Mouse (Mus musculus) hindbrain, embryonic 12.5 days (tissue): ENCODE measurements at regions not wholly inside any gene's neighbourhood (a gene's known extent, or its start where the extent isn't known, plus 50 kb on each side); places are given as distances from the start of the nearest gene placed in this dataset.

ENCODE experiments used
- ATAC-seq: fragments of 200-750 bp; cut with Nextera tagmentation; 2 replicates; pipeline ENCODE4 v1.8.0; 2017; ENCODE audit warnings: moderate TSS enrichment; ENCODE audit not compliant: low FRiP score
- H3K27ac ChIP-seq: fragments of 300-500 bp; sonication (generic); 2 replicates; pipeline ENCODE4 v1.5.1; 2016; ENCODE audit warnings: mild to moderate bottlenecking
- H3K27me3 ChIP-seq: fragments of 300-500 bp; sonication (generic); 2 replicates; pipeline ENCODE4 v1.6.1; 2016; ENCODE audit warnings: mild to moderate bottlenecking
- H3K36me3 ChIP-seq: fragments of 300-500 bp; sonication (generic); 2 replicates; pipeline ENCODE4 v1.6.1; 2016; ENCODE audit warnings: mild to moderate bottlenecking
- H3K4me1 ChIP-seq: fragments of 300-500 bp; sonication (generic); 2 replicates; pipeline ENCODE4 v1.6.1; 2016
- H3K4me2 ChIP-seq: fragments of 300-500 bp; sonication (generic); replicated peaks from 2 replicates; pipeline ENCODE4 v1.6.1; 2016; ENCODE audit warnings: mild to moderate bottlenecking
- H3K4me3 ChIP-seq: fragments of 300-500 bp; sonication (generic); 2 replicates; pipeline ENCODE4 v1.5.1; 2016; ENCODE audit warnings: mild to moderate bottlenecking
- H3K9ac ChIP-seq: fragments of 300-500 bp; sonication (generic); 2 replicates; pipeline ENCODE4 v1.6.1; 2016; ENCODE audit warnings: mild to moderate bottlenecking, moderate library complexity
- H3K9me3 ChIP-seq: fragments of 300-500 bp; sonication (generic); replicated peaks from 2 replicates; pipeline ENCODE4 v1.6.1; 2016; ENCODE audit warnings: mild to moderate bottlenecking
- WGBS: fragments of 180-500 bp; shearing (Covaris S2); methylation state at CpG from one replicate; pipeline ENCODE4 v1.1.7; 2016; 5-methylcytosine and 5-hydroxymethylcytosine counted together

DNA sequence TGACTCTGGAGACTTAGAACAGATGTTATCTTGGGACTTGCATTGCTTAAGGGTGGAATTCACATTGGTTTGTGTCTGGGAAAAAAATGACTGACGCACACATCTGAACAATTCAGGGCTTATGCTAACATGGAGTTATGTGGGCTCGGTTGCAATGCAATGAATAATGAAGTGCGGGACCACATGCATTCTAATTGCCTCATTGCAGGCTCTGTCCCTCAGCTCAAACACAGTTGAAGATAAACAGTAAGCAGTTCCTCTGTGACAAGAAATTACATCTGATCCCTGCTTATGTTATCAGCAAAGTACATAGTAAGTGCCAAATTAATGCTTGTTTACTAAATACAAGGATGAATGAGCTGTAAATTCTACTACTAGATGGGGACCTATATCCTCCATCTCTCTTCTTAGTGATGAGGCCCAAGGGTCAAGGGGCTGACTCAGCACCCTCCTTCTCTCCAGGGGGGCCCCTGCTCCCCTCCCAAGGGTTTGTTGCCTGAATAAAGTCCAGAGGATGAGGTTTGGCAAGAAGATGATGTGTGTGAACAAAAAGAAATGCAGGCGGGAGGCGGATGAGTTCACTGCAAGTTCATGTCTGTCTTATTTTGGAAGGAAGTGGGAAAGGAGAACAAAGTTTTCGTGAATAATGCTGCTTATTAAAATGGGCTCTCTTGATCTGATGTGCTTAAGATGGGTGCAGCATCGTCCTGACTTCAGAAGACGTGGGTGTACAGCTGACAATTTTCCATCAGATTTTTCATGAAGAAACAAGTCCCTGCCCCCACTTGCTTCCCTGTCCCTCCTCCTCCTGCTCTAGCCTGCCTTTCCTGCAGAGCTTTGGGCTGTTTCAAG, 533.1 kb downstream of the Shisa9 start:
- Histone ChIP-seq H3K27me3 (no peaks in the 10 kb centered on the region), H3K4me2 (no peak overlapping the region), H3K4me1 (no peaks in the 10 kb centered on the region), H3K27ac (no peak overlapping the region), H3K4me3 (no peak overlapping the region), H3K36me3 (no peaks in the 10 kb centered on the region), H3K9ac (no peak overlapping the region), H3K9me3 (no peaks in the 10 kb centered on the region)
- 82% methylated on average over 8 of the region's 8 CpGs for WGBS
- no peak for ATAC-seq

GRCm38 (mm10) chr16:12518264-12518663, 534.4 kb downstream of the Shisa9 start:
- no peaks in the 10 kb centered on the region for H3K27me3 ChIP-seq
- H3K27ac ChIP-seq: no peak overlapping the region
- H3K9ac ChIP-seq: no peak overlapping the region
- no peaks in the 10 kb centered on the region for H3K9me3 ChIP-seq
- WGBS: 90% methylated on average over 7 of the region's 7 CpGs
- H3K4me3 ChIP-seq: no peak overlapping the region
- no peak for ATAC-seq
- H3K4me2 ChIP-seq: no peak overlapping the region
- no peaks in the 10 kb centered on the region for H3K4me1 ChIP-seq
- no peaks in the 10 kb centered on the region for H3K36me3 ChIP-seq

GRCm38 (mm10) chr16:12521711-12522476, 538.0 kb downstream of the Shisa9 start:
- ATAC-seq: no peak
- H3K9ac ChIP-seq: no peak overlapping the region
- no peak overlapping the region for H3K27ac ChIP-seq
- H3K4me2 ChIP-seq: no peak overlapping the region
- no peaks in the 10 kb centered on the region for H3K9me3 ChIP-seq
- no peak overlapping the region for H3K4me3 ChIP-seq
- H3K27me3 ChIP-seq: no peaks in the 10 kb centered on the region
- H3K36me3 ChIP-seq: no peaks in the 10 kb centered on the region
- 87% methylated on average over 3 of the region's 3 CpGs for WGBS
- H3K4me1 ChIP-seq: no peaks in the 10 kb centered on the region

GRCm38 (mm10) chr16:12548462-12548861, 561.0 kb upstream of the Ercc4 start:
- H3K4me1 ChIP-seq: no peaks in the 10 kb centered on the region

GRCm38 (mm10) chr16:12588889-12589288, 520.6 kb upstream of the Ercc4 start:
- Histone ChIP-seq H3K9me3 (no peaks in the 10 kb centered on the region), H3K4me2 (no peak overlapping the region), H3K27ac (no peak overlapping the region), H3K36me3 (no peaks in the 10 kb centered on the region), H3K9ac (no peak overlapping the region), H3K27me3 (no peaks in the 10 kb centered on the region), H3K4me3 (no peak overlapping the region), H3K4me1 (no peaks in the 10 kb centered on the region)
- ATAC-seq: no peak

More at GRCm38 (mm10) chr16:12548462-12548861, 561.0 kb upstream of the Ercc4 start:
- H3K9ac ChIP-seq: no peak overlapping the region
- no peak overlapping the region for H3K27ac ChIP-seq
- H3K36me3 ChIP-seq: no peaks in the 10 kb centered on the region
- H3K4me2 ChIP-seq: no peak overlapping the region
- no peak for ATAC-seq
- no peak overlapping the region for H3K4me3 ChIP-seq
- H3K9me3 ChIP-seq: no peaks in the 10 kb centered on the region; the same call in 1 of the 2 replicates
- no peaks in the 10 kb centered on the region for H3K27me3 ChIP-seq

DNA sequence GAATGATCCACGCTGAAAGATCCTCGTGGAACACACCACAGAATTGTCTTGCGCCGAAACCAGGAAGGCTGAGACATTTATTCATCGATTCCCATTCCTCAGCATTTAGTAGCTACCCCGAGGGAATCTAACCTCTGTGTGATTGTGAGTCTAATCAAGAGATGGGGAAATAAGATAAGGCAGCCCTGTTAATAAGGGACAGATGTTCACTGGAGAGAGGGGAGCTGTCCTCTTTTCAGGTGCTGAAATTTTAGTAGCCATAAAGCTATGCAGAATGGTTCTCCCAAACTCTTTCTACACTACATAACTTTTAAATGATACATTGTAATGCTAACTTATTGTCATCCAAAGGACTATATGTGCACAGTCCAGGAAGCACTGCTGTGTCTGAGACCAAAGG, 501.2 kb upstream of the Ercc4 start:
- no peak overlapping the region for H3K4me3 ChIP-seq
- H3K27ac ChIP-seq: no peak overlapping the region
- H3K4me2 ChIP-seq: no peak overlapping the region
- H3K4me1 ChIP-seq: no peaks in the 10 kb centered on the region
- WGBS: 66% methylated on average over 6 of the region's 6 CpGs
- ATAC-seq: no peak
- H3K27me3 ChIP-seq: no peaks in the 10 kb centered on the region
- no peak overlapping the region for H3K9ac ChIP-seq
- H3K9me3 ChIP-seq: no peaks in the 10 kb centered on the region
- no peaks in the 10 kb centered on the region for H3K36me3 ChIP-seq

DNA sequence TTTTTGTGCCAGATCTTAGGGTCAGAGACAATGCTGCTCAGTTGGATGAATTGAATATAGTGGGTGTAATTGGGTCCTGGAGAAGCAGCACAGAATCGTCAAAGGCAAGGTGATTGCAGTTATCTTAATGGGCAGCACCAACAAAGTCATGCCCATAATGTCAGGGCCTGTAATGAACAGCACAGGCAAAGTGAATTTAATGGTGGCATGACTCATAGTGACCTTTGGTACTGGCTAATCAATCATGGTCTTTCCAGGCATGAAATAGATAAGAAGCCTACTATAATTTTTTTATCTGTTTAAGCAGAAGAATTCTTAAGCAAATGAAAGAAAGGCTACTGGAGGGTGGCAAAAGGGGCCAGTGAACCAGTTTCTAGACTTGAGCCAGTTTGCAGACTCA, 498.4 kb upstream of the Ercc4 start:
- H3K4me1 ChIP-seq: no peaks in the 10 kb centered on the region
- 77% methylated on average over 1 of the region's 1 CpGs for WGBS
- no peaks in the 10 kb centered on the region for H3K9me3 ChIP-seq
- H3K4me2 ChIP-seq: no peak overlapping the region
- ATAC-seq: no peak
- H3K36me3 ChIP-seq: no peaks in the 10 kb centered on the region
- H3K27ac ChIP-seq: no peak overlapping the region
- no peak overlapping the region for H3K4me3 ChIP-seq
- no peak overlapping the region for H3K9ac ChIP-seq
- no peaks in the 10 kb centered on the region for H3K27me3 ChIP-seq

DNA sequence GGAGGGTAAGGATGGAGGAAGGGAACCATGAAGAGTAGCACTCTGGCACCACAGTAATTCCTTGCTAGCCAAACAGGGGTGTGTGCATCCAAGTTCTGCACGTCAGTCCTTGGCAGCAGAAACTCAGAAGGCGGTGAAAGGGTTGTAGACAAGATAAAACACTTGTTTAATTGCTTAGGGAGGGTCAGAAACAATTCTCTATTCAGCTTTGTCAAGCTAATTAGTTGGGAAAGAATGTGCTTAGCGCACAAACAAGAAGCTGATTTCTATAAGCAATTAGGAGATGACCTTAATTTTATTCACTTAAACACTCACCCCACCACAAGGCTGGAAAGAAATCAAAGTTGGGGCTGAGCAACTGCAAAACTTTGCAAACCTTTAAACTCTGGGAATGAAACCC, 491.7 kb upstream of the Ercc4 start:
- no peak for ATAC-seq
- Histone ChIP-seq H3K9ac (no peak overlapping the region), H3K4me1 (no peaks in the 10 kb centered on the region), H3K36me3 (no peaks in the 10 kb centered on the region), H3K27me3 (no peaks in the 10 kb centered on the region), H3K4me3 (no peak overlapping the region), H3K9me3 (no peaks in the 10 kb centered on the region), H3K27ac (no peak overlapping the region), H3K4me2 (no peak overlapping the region)
- WGBS: 69% methylated on average over 3 of the region's 3 CpGs

GRCm38 (mm10) chr16:12632533-12632932, 477.0 kb upstream of the Ercc4 start:
- H3K4me1 ChIP-seq: no peaks in the 10 kb centered on the region
- H3K36me3 ChIP-seq: no peaks in the 10 kb centered on the region
- H3K27me3 ChIP-seq: no peaks in the 10 kb centered on the region
- H3K4me3 ChIP-seq: no peak overlapping the region
- H3K4me2 ChIP-seq: no peak overlapping the region
- ATAC-seq: no peak
- no peak overlapping the region for H3K9ac ChIP-seq
- no peak overlapping the region for H3K27ac ChIP-seq
- H3K9me3 ChIP-seq: no peaks in the 10 kb centered on the region

DNA sequence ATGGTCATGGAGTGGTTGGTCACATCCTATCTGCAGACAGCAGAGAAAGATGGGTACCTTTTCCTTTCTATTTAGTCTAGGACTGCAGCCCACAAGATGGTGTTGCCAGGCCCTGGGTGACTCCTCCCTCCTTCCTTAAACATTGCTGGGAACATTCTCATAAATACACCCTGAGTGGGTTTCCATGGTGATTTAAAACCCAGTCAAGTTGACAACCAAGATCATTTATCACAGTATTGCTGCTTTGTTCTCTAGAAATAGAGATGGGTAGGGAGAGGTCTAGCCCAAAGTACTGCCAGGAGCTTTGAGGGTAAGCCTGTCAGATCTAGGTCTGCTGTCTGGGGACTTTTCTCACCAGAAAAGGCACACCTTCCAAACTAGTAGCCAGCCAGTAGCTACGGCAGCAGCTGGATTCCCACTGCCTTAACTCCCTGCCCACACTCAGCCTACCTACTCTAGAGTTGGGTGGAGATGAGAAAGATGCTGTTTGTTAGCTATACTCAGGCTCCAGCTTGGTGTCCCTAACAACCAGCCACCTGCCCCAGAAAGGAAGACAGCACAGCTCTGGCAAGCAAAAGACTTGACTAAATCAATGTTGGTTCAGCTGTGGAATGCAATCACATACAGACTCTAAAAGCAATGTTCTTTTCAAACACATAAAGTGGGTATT, 470.4 kb upstream of the Ercc4 start:
- Histone ChIP-seq H3K36me3 (no peaks in the 10 kb centered on the region), H3K27me3 (no peaks in the 10 kb centered on the region), H3K9me3 (no peaks in the 10 kb centered on the region), H3K4me1 (peaks cover 4% of the 10 kb centered on the region; the same call in 1 of the 2 replicates), H3K4me3 (no peak overlapping the region), H3K27ac (no peak overlapping the region), H3K9ac (no peak overlapping the region), H3K4me2 (no peak overlapping the region)
- ATAC-seq: no peak
- WGBS: 74% methylated on average over 1 of the region's 1 CpGs

DNA sequence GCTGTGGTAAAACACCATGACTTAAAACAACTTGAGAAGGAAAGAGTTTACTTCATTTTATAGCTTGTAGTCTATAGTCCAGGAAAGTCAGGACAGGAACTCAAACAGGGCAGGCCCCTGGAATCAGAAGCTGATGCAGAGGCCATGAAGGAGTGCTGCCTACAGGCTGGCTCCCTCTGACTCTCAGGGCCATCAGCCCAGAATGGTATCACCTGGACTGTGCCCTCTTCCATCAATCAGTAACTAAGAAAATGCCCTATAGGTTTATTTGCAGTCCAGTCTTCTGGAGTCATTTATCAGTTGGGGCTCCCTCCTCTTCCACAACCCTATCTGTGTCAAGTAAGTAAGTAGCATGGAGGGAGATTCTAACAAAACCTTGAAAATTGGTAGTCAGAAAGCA, 466.4 kb upstream of the Ercc4 start:
- Histone ChIP-seq H3K9me3 (no peaks in the 10 kb centered on the region), H3K4me2 (no peak overlapping the region), H3K9ac (no peak overlapping the region), H3K4me3 (no peak overlapping the region), H3K27ac (no peak overlapping the region), H3K27me3 (no peaks in the 10 kb centered on the region), H3K36me3 (no peaks in the 10 kb centered on the region), H3K4me1 (peaks cover 4% of the 10 kb centered on the region; the same call in 1 of the 2 replicates)
- no peak for ATAC-seq

- Histone ChIP-seq H3K4me2 (no peak overlapping the region), H3K9ac (no peak overlapping the region), H3K27ac (no peak overlapping the region), H3K4me3 (no peak overlapping the region), H3K27me3 (no peaks in the 10 kb centered on the region), H3K4me1 (no peaks in the 10 kb centered on the region), H3K9me3 (no peaks in the 10 kb centered on the region), H3K36me3 (no peaks in the 10 kb centered on the region)
- 84% methylated on average over 2 of the region's 2 CpGs for WGBS
- ATAC-seq: no peak
Observed at GRCm38 (mm10) chr16:12644621-12645020, 464.9 kb upstream of the Ercc4 start.
